Mouse (Mus musculus) heart, embryonic 13.5 days (tissue): ENCODE measurements around the gene Atox1. TPM values are rescaled to one million over a fixed set of nuclear protein-coding genes. Genes with fewer than 3 reads are reported as not detected.

Experiments used
- ATAC-seq: fragments of 200-750 bp; cut with Nextera tagmentation; 2 replicates; pipeline ENCODE4 v1.8.0; 2017; ENCODE audit warnings: moderate TSS enrichment; ENCODE audit not compliant: insufficient number of reproducible peaks, low FRiP score, low TSS enrichment; ENCODE audit errors: extremely low read depth
- H3K27ac ChIP-seq: fragments of 300-500 bp; sonication (generic); replicated peaks from 2 replicates; pipeline ENCODE4 v1.5.1; 2015; ENCODE audit warnings: moderate library complexity, mild to moderate bottlenecking, inconsistent platforms
- H3K27me3 ChIP-seq: fragments of 300-500 bp; sonication (generic); replicated peaks from 2 replicates; pipeline ENCODE4 v1.6.1; 2015; ENCODE audit warnings: mild to moderate bottlenecking, inconsistent platforms
- H3K36me3 ChIP-seq: fragments of 300-500 bp; sonication (generic); 2 replicates; pipeline ENCODE4 v1.6.1; 2015; ENCODE audit warnings: mild to moderate bottlenecking, inconsistent platforms
- H3K4me1 ChIP-seq: fragments of 300-500 bp; sonication (generic); 2 replicates; pipeline ENCODE4 v1.6.1; 2015; ENCODE audit warnings: inconsistent platforms
- H3K4me2 ChIP-seq: fragments of 300-500 bp; sonication (generic); 2 replicates; pipeline ENCODE4 v1.6.1; 2015; ENCODE audit warnings: inconsistent platforms, mild to moderate bottlenecking, moderate library complexity
- H3K4me3 ChIP-seq: fragments of 300-500 bp; sonication (generic); 2 replicates; pipeline ENCODE4 v1.5.1; 2015; ENCODE audit warnings: moderate library complexity, mild to moderate bottlenecking, inconsistent platforms
- H3K9ac ChIP-seq: fragments of 300-500 bp; sonication (generic); 2 replicates; pipeline ENCODE4 v1.6.1; 2015; ENCODE audit warnings: inconsistent platforms, mild to moderate bottlenecking, moderate library complexity
- H3K9me3 ChIP-seq: fragments of 300-500 bp; sonication (generic); 2 replicates; pipeline ENCODE4 v1.6.1; 2016; ENCODE audit warnings: inconsistent platforms
- WGBS: fragments of 180-500 bp; shearing (Covaris S2); methylation state at CpG from one replicate; pipeline ENCODE4 v1.1.7; 2015; ENCODE audit warnings: mixed read lengths; 5-methylcytosine and 5-hydroxymethylcytosine counted together
- microRNA-seq: library from miRNA; unstranded; fragments of <30 nt; microRNA quantifications from one replicate; pipeline ENCODE4, GENCODE M21; 2016
- polyA plus RNA-seq: library from polyadenylated mRNA; unstranded; fragments of >200 nt; fragmentation: Nextera tagmentation; extraction: Ambion mirVana; gene quantifications from 2 replicates; pipeline ENCODE4 v1.2.1, GENCODE M21; 2015

Atox1 gene
- polyA plus RNA-seq, 1 experiment from 2014 or later, result 283 TPM

DNA sequence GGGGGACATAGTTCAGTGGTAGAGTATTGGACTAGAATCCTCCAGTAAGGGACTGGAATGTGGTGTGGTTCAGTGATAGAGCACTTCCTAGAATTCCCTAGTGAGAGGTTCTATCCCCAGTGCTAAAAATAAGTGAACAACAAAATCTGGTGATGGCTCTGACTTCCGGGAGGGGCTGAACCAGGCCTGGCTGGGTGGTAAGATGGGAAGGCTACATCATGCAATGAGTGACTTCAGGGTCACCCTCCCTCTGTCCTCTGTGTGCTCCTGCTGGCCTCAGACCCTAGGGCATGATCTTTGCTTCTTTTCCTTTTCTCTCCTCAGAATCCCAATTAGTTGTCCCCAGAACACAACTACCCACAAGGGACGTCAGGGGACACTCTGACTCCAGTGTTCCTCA is 64.0 kb downstream of the Atox1 start:
- H3K4me3 ChIP-seq, result no peak overlapping the region
- peaks cover 77% of the 10 kb centered on the region for H3K36me3 ChIP-seq
- H3K4me1 ChIP-seq, result peaks cover 23% of the 10 kb centered on the region
- WGBS, result 43% methylated on average over 2 of the region's 2 CpGs
- no peak overlapping the region for H3K4me2 ChIP-seq
- 0 out of 2 replicates have a peak overlapping the region, but pooled peaks have one; percentile 40 for H3K9ac ChIP-seq
- ATAC-seq, result no peak
- no peaks in the 10 kb centered on the region for H3K27me3 ChIP-seq
- H3K27ac ChIP-seq, result peak overlapping the region; percentile 42
- H3K9me3 ChIP-seq, result no peaks in the 10 kb centered on the region

Small RNA genes within 50 kb of the gene (microRNA-seq; reads per million reads assigned to microRNA genes)
- not detected for gene Mir7652

Other genes with a start within 250 kb of the Atox1 start
- 0.01 TPM in 1 of 2 replicates, not detected in the other for gene Fat2, start 124.7 kb downstream of the Atox1 start, polyA plus RNA-seq
- gene Sparc, start 38.1 kb downstream of the Atox1 start, polyA plus RNA-seq, result 1,654 and 1,741 TPM in 2 replicates
- 111 and 113 TPM in 2 replicates for gene G3bp1, start 8.4 kb upstream of the Atox1 start, polyA plus RNA-seq
- gene Glra1, start 147.0 kb upstream of the Atox1 start, polyA plus RNA-seq, result not detected in 2 replicates